Mouse (Mus musculus) mouse embryonic stem cell (cell line): ENCODE results near the gene Syvn1.
"Not testable (repeated sequence)": the region's sequence is repeated elsewhere in the genome, so short reads cannot be mapped to it uniquely, and the experiment has no call there.

Experiments
- in situ Hi-C, 2 experiments: fragments of 300-500 bp; cut with MboI; formaldehyde crosslinking; loops; 1 replicate in 1 of 2; 3 replicates in 1 of 2; pipeline ENCODE4 v1.14.3; 2019 to 2020; ENCODE audit warnings: low sequenced_read_pairs in 2 of 2, low pct_unique_long_range_greater_than_20kb in 1 of 2, mixed read lengths in 1 of 2; ENCODE audit not compliant: unreplicated experiment in 1 of 2

Syvn1 gene

DNA sequence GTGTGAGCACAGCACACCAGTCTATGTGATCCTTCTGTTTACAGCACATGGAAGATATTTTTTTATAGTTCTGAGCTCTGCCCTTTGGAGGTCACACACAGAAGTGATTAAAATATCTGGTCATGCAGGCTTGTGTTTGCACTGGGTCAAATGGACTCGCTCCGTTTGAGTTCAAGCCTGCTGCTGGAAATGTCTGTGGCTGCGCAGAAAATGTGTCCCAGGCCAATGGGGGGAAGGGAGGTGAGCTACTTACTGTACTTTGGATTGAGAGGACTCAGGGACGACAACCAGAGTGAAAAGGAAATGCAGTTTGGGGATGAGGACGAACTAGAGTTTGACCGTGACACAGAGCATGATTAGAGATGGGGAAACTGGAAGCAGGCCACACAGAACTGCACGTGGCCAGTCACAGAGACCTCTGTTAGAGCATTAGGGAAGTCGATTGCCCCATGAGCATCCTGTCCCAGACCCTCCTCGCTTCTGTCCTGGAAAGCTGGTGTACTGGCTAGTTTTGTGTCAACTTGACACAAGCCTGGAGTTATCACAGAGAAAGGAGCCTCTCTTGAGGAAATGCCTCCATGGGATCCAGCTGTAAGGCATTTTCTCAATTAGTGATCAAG is 10.3 kb upstream of the Syvn1 start:
- in situ Hi-C loops = loop anchor here in 1 of 2 experiments (5.0 kb wide), 1 partner anchor 91 kb away; the partner anchor contains the start of gene Snx15

- in situ Hi-C loops = loop anchor here in 1 of 2 experiments (5.0 kb wide), 1 partner anchor 90 kb away; the partner anchor contains the start of gene Snx15
These were observed 8.7 kb upstream of the Syvn1 start for GRCm38 (mm10) chr19:6037695-6038094.

GRCm38 (mm10) chr19:6038326-6038725 is 8.1 kb upstream of the Syvn1 start:
- in situ Hi-C loops = loop anchor here in 1 of 2 experiments (5.0 kb wide), 1 partner anchor 89 kb away; the partner anchor contains the start of gene Snx15

GRCm38 (mm10) chr19:6040002-6040401 is 6.4 kb upstream of the Syvn1 start:
- in situ Hi-C loops = no loop called here

GRCm38 (mm10) chr19:6042293-6042692 is 4.1 kb upstream of the Syvn1 start:
- in situ Hi-C loops = no loop called here

GRCm38 (mm10) chr19:6044102-6044501 is 2.3 kb upstream of the Syvn1 start:
- in situ Hi-C loops = not testable (repeated sequence)

- in situ Hi-C loops = no loop called here
These were observed 746 bp upstream of the Syvn1 start for GRCm38 (mm10) chr19:6045366-6046293.

DNA sequence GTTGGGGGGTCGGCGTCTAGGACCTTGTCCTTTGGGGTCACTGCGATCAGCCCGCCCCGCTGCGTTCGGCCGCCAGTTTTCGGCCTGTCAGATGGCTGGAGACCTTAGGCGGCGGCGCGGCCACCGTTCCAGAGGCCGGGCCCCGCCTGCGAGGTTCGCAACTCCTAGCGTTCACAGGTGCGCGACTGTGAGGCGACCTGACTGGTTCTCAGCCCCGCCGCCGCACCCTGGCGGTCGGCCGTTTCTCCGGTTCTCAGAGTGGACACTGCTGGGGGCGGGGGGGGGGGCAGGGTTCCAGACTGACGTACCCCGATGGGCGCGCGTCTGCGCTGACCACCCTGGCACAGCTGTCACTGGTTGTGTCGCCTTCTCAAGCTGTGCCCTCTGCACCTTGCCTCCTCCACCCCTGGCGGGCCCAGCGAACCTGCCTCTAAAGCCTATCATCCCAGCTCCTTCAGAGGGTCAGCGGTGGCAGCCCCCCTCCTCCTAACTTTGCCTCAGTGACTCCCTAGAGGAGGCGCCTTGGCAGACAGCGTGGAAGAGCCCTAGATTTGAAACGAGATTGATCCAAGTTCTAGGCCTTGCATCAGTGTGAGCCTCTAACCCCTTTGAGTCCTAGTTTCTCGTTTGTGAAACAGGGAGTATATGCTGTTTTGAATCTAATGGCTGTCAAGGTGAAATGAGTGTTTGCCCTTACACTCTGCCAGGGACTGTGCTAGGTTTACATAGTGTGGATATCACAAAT is 950 bp downstream of the Syvn1 start:
- in situ Hi-C loops = no loop called here

- in situ Hi-C loops = no loop called here
These were observed 1.5 kb downstream of the Syvn1 start for GRCm38 (mm10) chr19:6047899-6048166.

- in situ Hi-C loops = no loop called here
These were observed 2.5 kb downstream of the Syvn1 start for GRCm38 (mm10) chr19:6048681-6049410.

GRCm38 (mm10) chr19:6052516-6052915 is 6.1 kb downstream of the Syvn1 start:
- in situ Hi-C loops = no loop called here

DNA sequence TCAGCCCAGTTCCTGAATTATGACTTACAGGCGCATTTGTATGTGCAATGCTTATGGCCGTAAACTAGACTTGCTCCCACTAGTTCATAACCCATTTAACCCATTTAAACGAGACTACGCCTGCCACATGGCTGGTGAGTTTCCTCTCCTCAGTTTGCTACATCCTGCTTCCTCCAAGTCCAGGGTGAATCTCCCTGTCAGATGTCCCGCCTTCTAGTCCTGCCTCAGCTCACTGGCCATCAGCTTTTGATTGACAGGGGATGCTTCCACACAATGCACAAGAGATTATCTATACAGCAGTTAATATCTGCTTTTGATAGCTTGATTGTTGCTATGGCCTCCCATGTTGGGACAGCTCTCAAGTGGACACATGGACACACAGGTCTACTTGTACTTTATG is 7.9 kb downstream of the Syvn1 start:
- in situ Hi-C loops = no loop called here

DNA sequence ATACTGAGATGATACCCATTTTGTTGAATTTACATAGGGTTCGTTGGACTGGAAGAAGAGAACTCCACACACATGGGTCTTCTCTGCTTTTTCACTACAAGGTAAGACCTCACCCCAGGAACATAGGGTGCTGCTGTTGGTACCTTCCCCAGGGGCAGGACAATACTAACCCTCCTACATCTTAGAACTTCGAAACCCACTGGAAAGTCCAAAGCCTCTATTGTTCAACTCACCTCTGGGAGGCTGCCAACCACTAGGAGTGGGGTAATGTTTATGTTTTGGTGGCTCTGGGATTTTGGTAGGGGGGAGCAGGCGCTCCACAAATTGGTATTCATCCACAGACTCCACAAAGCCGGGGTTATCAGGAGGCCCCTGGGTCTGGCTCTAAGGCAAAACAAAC is 10.3 kb downstream of the Syvn1 start:
- in situ Hi-C loops = no loop called here

DNA sequence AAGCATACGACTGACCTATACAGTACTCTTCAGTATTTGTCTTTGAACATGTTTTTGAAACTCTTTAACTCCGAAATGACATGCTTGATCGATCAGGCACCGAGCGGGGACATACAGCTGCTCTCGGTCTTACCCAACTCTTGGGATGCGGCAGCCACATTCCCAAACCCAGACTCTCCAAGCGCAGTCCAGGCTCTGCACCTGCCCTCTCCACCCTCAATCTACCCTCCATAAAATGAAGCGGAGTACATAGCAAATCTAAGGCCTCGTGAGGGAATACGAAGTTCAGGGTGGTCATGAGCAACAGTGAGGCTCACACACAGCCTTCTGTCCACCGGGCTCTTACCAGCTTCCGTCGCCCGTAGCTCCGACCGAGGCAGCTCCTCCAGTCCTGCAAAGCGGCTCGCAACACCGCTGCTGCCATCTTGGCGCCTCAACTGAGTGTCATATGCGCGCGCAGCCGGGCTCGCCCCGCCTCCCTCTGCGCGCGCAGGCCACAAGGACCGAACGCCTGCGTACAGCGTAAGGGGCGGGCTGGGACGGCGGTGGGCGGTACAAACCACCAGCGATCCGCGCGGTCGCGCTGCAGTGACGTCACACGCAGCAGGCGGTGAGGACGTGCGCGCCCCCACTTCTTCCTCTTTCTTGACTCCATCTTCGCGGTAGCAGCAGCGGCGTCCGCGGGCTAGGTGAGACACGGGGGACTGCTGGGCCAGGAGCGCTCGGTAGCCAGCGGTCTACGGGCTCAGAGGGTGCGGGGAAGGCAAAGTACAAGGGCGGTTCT is 11.1 kb downstream of the Syvn1 start, which contains the start of the genes Mrpl49 and Fau:
Mrpl49 (minus strand) TSS at position 473 of the 784 bp plus-strand sequence.
Fau (plus strand) TSS at position 532 of the 784 bp plus-strand sequence.
- in situ Hi-C loops = no loop called here

- in situ Hi-C loops = no loop called here
These were observed 12.1 kb downstream of the Syvn1 start for GRCm38 (mm10) chr19:6058513-6058912.

GRCm38 (mm10) chr19:6058966-6059365 is 12.6 kb downstream of the Syvn1 start:
- in situ Hi-C loops = no loop called here

DNA sequence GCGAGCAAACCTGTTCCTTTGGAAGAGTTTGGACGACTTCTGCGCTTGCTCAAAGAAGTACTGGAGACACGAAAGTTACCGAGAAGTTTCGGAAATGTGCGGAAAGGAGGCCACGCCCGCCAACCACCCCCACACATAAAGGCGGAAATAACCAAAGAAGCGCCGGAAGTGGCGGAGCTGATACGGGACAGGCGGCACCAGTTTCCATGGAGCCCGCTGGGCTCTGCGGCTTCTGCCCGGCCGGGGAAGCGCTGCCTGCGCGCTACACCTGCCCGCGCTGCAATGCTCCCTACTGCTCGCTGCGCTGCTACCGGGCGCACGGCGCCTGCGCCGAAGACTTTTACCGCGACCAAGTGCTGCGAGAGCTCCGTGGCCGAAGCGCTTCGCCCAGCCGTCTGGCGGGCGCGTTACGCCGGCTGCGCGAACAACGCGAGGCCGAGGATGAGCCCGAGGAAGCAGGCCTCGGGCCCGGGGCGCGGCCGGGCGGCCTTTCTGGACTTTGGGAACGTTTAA is 14.7 kb downstream of the Syvn1 start, which contains the start of gene Znhit2:
Znhit2 (plus strand) TSS at position 172 of the 513 bp plus-strand sequence.
- in situ Hi-C loops = no loop called here
